Mouse (Mus musculus): ENCODE results near the gene 1110017D15Rik. TPM values are rescaled to one million over a fixed set of nuclear protein-coding genes. Genes with fewer than 3 reads are reported as not detected.
"Not testable (repeated sequence)": the region's sequence is repeated elsewhere in the genome, so short reads cannot be mapped to it uniquely, and the experiment has no call there.

1110017D15Rik gene
- polyA plus RNA-seq, 1 experiment from 2014 or later, result 6.4 TPM

DNA sequence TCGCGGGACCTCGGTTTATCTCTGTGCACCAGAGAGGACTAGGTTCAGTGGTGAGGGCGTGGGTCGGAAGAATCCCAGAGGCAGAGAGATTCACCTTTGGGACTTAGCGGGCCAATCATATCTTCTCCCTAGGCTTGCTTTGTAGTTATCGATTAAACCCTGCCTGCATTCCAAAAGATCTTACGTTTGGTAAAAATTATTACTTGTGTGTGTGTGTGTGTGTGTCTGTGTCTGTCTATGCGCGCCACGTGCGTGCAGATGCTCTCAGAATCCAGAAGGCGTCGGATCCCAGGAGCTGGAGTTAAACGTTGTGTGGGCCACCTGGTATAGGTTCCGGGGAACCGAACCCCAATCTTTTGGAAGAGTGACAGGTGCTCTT is 51.9 kb downstream of the 1110017D15Rik start:
- Histone ChIP-seq H3K4me1 (ENCODE audit: control insufficient read depth, insufficient read depth, low read length) (no peaks in the 10 kb centered on the region), H3K4me3 (ENCODE audit: low read depth, low read length) (peak overlapping the region; percentile 78), H3K9ac (replicated peaks; ENCODE audit: low read length) (peak overlapping the region; percentile 69), H3K27ac (replicated peaks; ENCODE audit: low read depth, low read length) (0 out of 2 replicates have a peak overlapping the region, but pooled peaks have one; percentile 17), H3K9me3 (replicated peaks; ENCODE audit: control insufficient read depth, low read length) (no peaks in the 10 kb centered on the region), H3K4me2 (ENCODE audit: low read depth, low read length) (peak overlapping the region; percentile 37), H3K27me3 (ENCODE audit: control insufficient read depth, insufficient read depth, low read length) (no peaks in the 10 kb centered on the region), H3K36me3 (replicated peaks; ENCODE audit: control insufficient read depth, insufficient read depth, low read depth, low read length) (no peaks in the 10 kb centered on the region)
- DNase-seq (ENCODE audit: low spot score) (peak; percentile 48), ATAC-seq (replicated peaks; ENCODE audit: insufficient number of reproducible peaks, low FRiP score, low TSS enrichment, low read depth) (no peak)
- 4% methylated on average over 17 of the region's 17 CpGs for WGBS

DNA sequence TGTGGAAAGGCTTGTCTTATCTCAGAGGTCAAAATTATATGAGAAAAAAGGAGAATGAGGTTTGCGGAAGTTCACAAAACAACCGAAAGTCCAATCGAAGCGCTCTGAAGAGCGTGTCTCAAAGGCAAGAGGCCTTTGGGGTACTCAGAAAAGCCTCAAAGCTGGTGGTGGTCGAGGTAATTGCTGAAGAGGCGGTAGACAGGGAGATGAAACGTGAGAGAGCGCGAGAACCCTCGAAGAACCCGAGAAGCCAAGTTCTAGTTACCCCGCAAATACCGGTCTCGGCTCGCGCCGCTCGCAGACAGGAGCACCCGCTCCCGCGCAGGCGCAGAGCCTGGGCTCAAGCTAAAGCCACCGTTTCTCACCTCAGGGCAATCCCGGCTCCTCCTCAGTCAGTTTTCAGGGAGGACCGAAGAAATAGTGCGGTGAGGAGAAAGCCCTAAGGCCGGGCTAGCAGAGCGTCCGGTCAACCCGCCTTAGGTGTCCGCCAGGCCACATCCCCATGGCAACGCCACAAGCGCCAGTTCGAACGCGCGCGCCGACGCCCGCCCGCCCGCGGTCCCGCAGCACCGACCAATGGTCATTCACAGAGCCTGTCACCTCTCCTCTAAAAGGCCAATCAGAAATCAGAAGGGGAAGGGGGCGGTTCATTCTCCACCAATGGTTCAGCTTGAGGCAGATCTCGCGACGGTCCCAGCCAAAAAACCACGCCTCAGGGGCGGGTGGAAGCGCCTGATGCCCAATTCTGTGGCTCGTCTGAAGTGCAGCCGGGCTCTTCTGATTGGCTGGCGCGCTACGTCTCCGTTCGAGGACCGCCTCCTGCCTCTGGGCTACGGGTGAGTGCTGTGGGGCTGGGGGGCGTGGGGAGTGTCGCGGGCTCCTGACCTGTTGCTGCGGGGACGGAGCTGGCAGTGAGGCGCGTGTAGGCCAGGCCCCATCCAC is 52.5 kb downstream of the 1110017D15Rik start, which contains the start of the genes Kif24 and Nudt2:
Gene Kif24 (minus strand): TSS at position 543 of the 942 bp plus-strand sequence.
Gene Nudt2 (plus strand): TSS at position 807 of the 942 bp plus-strand sequence.
- Histone ChIP-seq H3K9ac (replicated peaks; ENCODE audit: low read length) (peak within 1 kb of the TSS; percentile 69), H3K36me3 (replicated peaks; ENCODE audit: control insufficient read depth, insufficient read depth, low read depth, low read length) (no peaks in the 10 kb centered on the region), H3K4me1 (ENCODE audit: control insufficient read depth, insufficient read depth, low read length) (no peaks in the 10 kb centered on the region), H3K27ac (replicated peaks; ENCODE audit: low read depth, low read length) (peak within 1 kb of the TSS; percentile 70; the same call in 1 of the 2 replicates), H3K27me3 (ENCODE audit: control insufficient read depth, insufficient read depth, low read length) (no peaks in the 10 kb centered on the region), H3K4me3 (ENCODE audit: low read depth, low read length) (peak within 1 kb of the TSS; percentile 78), H3K9me3 (replicated peaks; ENCODE audit: control insufficient read depth, low read length) (no peaks in the 10 kb centered on the region), H3K4me2 (ENCODE audit: low read depth, low read length) (peak within 1 kb of the TSS; percentile 37)
- under 1% methylated on average over 70 of the region's 70 CpGs for WGBS
- peak; percentile 97 for ATAC-seq (replicated peaks; ENCODE audit: insufficient number of reproducible peaks, low FRiP score, low TSS enrichment, low read depth)
- DNase-seq (ENCODE audit: low spot score), result peak; percentile 100

GRCm38 (mm10) chr4:41463051-41463738 is 53.9 kb downstream of the 1110017D15Rik start:
- H3K9ac ChIP-seq (replicated peaks; ENCODE audit: low read length); H3K4me2 ChIP-seq (ENCODE audit: low read depth, low read length): not testable (repeated sequence)

DNA sequence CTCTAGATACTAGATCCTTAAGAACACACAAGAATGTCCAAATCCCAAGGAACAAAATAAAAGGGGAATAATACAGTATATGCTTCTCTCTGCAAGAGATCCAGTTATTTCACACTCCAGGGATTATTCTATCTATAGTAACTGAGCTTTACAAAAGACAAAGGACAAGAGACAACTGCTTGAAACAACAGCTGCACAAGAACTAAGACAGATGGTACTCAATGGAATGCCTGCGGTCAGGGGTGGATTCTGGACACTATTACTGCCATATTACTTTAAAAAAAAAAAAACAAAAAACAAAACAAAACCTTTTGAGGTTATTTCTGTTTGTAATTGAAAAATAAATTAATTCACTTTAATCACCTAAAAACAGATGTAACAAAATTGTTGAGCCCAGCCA is 56.4 kb downstream of the 1110017D15Rik start:
- no peaks in the 10 kb centered on the region for H3K9me3 ChIP-seq (replicated peaks; ENCODE audit: control insufficient read depth, low read length)
- no peak for DNase-seq (ENCODE audit: low spot score)
- no peaks in the 10 kb centered on the region for H3K27me3 ChIP-seq (ENCODE audit: control insufficient read depth, insufficient read depth, low read length)
- H3K4me2 ChIP-seq (ENCODE audit: low read depth, low read length), result no peak overlapping the region
- H3K4me1 ChIP-seq (ENCODE audit: control insufficient read depth, insufficient read depth, low read length), result no peaks in the 10 kb centered on the region
- H3K36me3 ChIP-seq (replicated peaks; ENCODE audit: control insufficient read depth, insufficient read depth, low read depth, low read length), result no peaks in the 10 kb centered on the region
- 97% methylated on average over 1 of the region's 1 CpGs for WGBS
- H3K9ac ChIP-seq (replicated peaks; ENCODE audit: low read length), result no peak overlapping the region
- no peak overlapping the region for H3K27ac ChIP-seq (replicated peaks; ENCODE audit: low read depth, low read length)
- no peak for ATAC-seq (replicated peaks; ENCODE audit: insufficient number of reproducible peaks, low FRiP score, low TSS enrichment, low read depth)
- H3K4me3 ChIP-seq (ENCODE audit: low read depth, low read length), result no peak overlapping the region

More at GRCm38 (mm10) chr4:41463051-41463738, 53.9 kb downstream of the 1110017D15Rik start:
- H3K27me3 ChIP-seq (ENCODE audit: control insufficient read depth, insufficient read depth, low read length); H3K27ac ChIP-seq (replicated peaks; ENCODE audit: low read depth, low read length); H3K4me3 ChIP-seq (ENCODE audit: low read depth, low read length); DNase-seq (ENCODE audit: low spot score); H3K4me1 ChIP-seq (ENCODE audit: control insufficient read depth, insufficient read depth, low read length); ATAC-seq (replicated peaks; ENCODE audit: insufficient number of reproducible peaks, low FRiP score, low TSS enrichment, low read depth); H3K9me3 ChIP-seq (replicated peaks; ENCODE audit: control insufficient read depth, low read length); H3K36me3 ChIP-seq (replicated peaks; ENCODE audit: control insufficient read depth, insufficient read depth, low read depth, low read length): not testable (repeated sequence)
- 74% methylated on average over 3 of the region's 3 CpGs for WGBS

Other genes with a start within 250 kb of the 1110017D15Rik start
- 67.3 and 69.6 TPM in 2 replicates for gene Ubap2, start 242.2 kb downstream of the 1110017D15Rik start, polyA plus RNA-seq (2014; fragmentation: Nextera tagmentation; extraction: Ambion mirVana)
- 48.3 and 51.3 TPM in 2 replicates for gene Dcaf12, start 202.4 kb downstream of the 1110017D15Rik start, polyA plus RNA-seq (2014; fragmentation: Nextera tagmentation; extraction: Ambion mirVana)
- 69.2 and 80.3 TPM in 2 replicates for gene Ubap1, start 168.3 kb downstream of the 1110017D15Rik start, polyA plus RNA-seq (2014; fragmentation: Nextera tagmentation; extraction: Ambion mirVana)
- gene Kif24, start 52.4 kb downstream of the 1110017D15Rik start, polyA plus RNA-seq (2014; fragmentation: Nextera tagmentation; extraction: Ambion mirVana), result 8.7 and 10.1 TPM in 2 replicates
- gene Nudt2, start 52.2 kb downstream of the 1110017D15Rik start, polyA plus RNA-seq (2014; fragmentation: Nextera tagmentation; extraction: Ambion mirVana), result 59.7 and 62.3 TPM in 2 replicates
- gene AI464131, start 14.3 kb downstream of the 1110017D15Rik start, polyA plus RNA-seq (2014; fragmentation: Nextera tagmentation; extraction: Ambion mirVana), result 9.7 and 11.4 TPM in 2 replicates
- 2.3 and 4.3 TPM in 2 replicates for gene Fam219a, start 52.2 kb upstream of the 1110017D15Rik start, polyA plus RNA-seq (2014; fragmentation: Nextera tagmentation; extraction: Ambion mirVana)
- 0.21 and 1.5 TPM in 2 replicates for gene Dnaic1, start 52.4 kb upstream of the 1110017D15Rik start, polyA plus RNA-seq (2014; fragmentation: Nextera tagmentation; extraction: Ambion mirVana)
- 19.9 and 24.5 TPM in 2 replicates for gene Enho, start 123.0 kb upstream of the 1110017D15Rik start, polyA plus RNA-seq (2014; fragmentation: Nextera tagmentation; extraction: Ambion mirVana)
- gene Cntfr, start 179.8 kb upstream of the 1110017D15Rik start, polyA plus RNA-seq (2014; fragmentation: Nextera tagmentation; extraction: Ambion mirVana), result 8.8 and 9.8 TPM in 2 replicates
- 199 and 201 TPM in 2 replicates for gene Il11ra1, start 182.7 kb upstream of the 1110017D15Rik start, polyA plus RNA-seq (2014; fragmentation: Nextera tagmentation; extraction: Ambion mirVana)
- gene Rpp25l, start 196.2 kb upstream of the 1110017D15Rik start, polyA plus RNA-seq (2014; fragmentation: Nextera tagmentation; extraction: Ambion mirVana), result 89.4 and 101 TPM in 2 replicates
- 119 and 128 TPM in 2 replicates for gene Dctn3, start 205.8 kb upstream of the 1110017D15Rik start, polyA plus RNA-seq (2014; fragmentation: Nextera tagmentation; extraction: Ambion mirVana)
- 0.42 TPM in 1 of 2 replicates, not detected in the other for gene Arid3c, start 213.8 kb upstream of the 1110017D15Rik start, polyA plus RNA-seq (2014; fragmentation: Nextera tagmentation; extraction: Ambion mirVana)
- 35.1 and 37.5 TPM in 2 replicates for gene Galt, start 237.9 kb upstream of the 1110017D15Rik start, polyA plus RNA-seq (2014; fragmentation: Nextera tagmentation; extraction: Ambion mirVana)
- gene Sigmar1, start 238.8 kb upstream of the 1110017D15Rik start, polyA plus RNA-seq (2014; fragmentation: Nextera tagmentation; extraction: Ambion mirVana), result 73.4 and 83.8 TPM in 2 replicates